Mouse (Mus musculus) intestine, embryonic 16.5 days (tissue): ENCODE data around the gene Itgb3bp. TPM values are rescaled to one million over a fixed set of nuclear protein-coding genes. Genes with fewer than 3 reads are reported as not detected.

Experiments used
- ATAC-seq: fragments of 200-750 bp; cut with Nextera tagmentation; 2 replicates; pipeline ENCODE4 v1.8.0; 2017; ENCODE audit warnings: moderate TSS enrichment, moderate library complexity
- H3K27ac ChIP-seq: fragments of 300-500 bp; sonication (generic); 2 replicates; pipeline ENCODE4 v1.5.1; 2014; ENCODE audit warnings: mild to moderate bottlenecking, low read length
- H3K27me3 ChIP-seq: fragments of 300-500 bp; sonication (generic); replicated peaks from 2 replicates; pipeline ENCODE4 v1.6.1; 2014; ENCODE audit warnings: low read length, control low read depth, mixed read lengths; ENCODE audit not compliant: control insufficient read depth, insufficient read depth
- H3K36me3 ChIP-seq: fragments of 300-500 bp; sonication (generic); 2 replicates; pipeline ENCODE4 v1.6.1; 2014; ENCODE audit warnings: low read length, control low read depth; ENCODE audit not compliant: control insufficient read depth, insufficient read depth
- H3K4me1 ChIP-seq: fragments of 300-500 bp; sonication (generic); 2 replicates; pipeline ENCODE4 v1.6.1; 2014; ENCODE audit warnings: low read length, control low read depth, mixed read lengths; ENCODE audit not compliant: control insufficient read depth, insufficient read depth
- H3K4me2 ChIP-seq: fragments of 300-500 bp; sonication (generic); 2 replicates; pipeline ENCODE4 v1.6.1; 2014; ENCODE audit warnings: low read depth, low read length, control low read depth
- H3K4me3 ChIP-seq: fragments of 300-500 bp; sonication (generic); 2 replicates; pipeline ENCODE4 v1.5.1; 2014; ENCODE audit warnings: mild to moderate bottlenecking, low read length
- H3K9ac ChIP-seq: fragments of 300-500 bp; sonication (generic); 2 replicates; pipeline ENCODE4 v1.6.1; 2014; ENCODE audit warnings: low read depth, low read length
- H3K9me3 ChIP-seq: fragments of 300-500 bp; sonication (generic); 2 replicates; pipeline ENCODE4 v1.6.1; 2016; ENCODE audit warnings: low read length, control low read depth; ENCODE audit not compliant: control insufficient read depth
- WGBS: fragments of 180-500 bp; shearing (Covaris S2); extraction: QIAGEN DNeasy Blood & Tissue Kit; methylation state at CpG from one replicate; pipeline ENCODE4 v1.1.7; 2014; 5-methylcytosine and 5-hydroxymethylcytosine counted together
- polyA plus RNA-seq: library from polyadenylated mRNA; unstranded; fragments of >200 nt; fragmentation: Nextera tagmentation; extraction: Ambion mirVana; gene quantifications from 2 replicates; pipeline ENCODE4 v1.2.1, GENCODE M21; 2015

Gene Itgb3bp
- polyA plus RNA-seq, 1 experiment from 2014 or later: 30.5 TPM

- Histone ChIP-seq H3K4me1 (no peaks in the 10 kb centered on the region), H3K4me2 (no peak overlapping the region), H3K27me3 (no peaks in the 10 kb centered on the region), H3K9me3 (no peaks in the 10 kb centered on the region), H3K4me3 (no peak overlapping the region), H3K36me3 (peaks cover 8% of the 10 kb centered on the region), H3K9ac (no peak overlapping the region), H3K27ac (no peak overlapping the region)
- 82% methylated on average over 4 of the region's 4 CpGs for WGBS
- no peak for ATAC-seq
Measured at GRCm38 (mm10) chr4:99724331-99724730, 205.3 kb downstream of the Itgb3bp start.

GRCm38 (mm10) chr4:99717905-99718304 lies 211.7 kb downstream of the Itgb3bp start:
- H3K36me3 ChIP-seq: no peaks in the 10 kb centered on the region
- H3K27ac ChIP-seq: no peak overlapping the region
- H3K9me3 ChIP-seq: no peaks in the 10 kb centered on the region
- no peak overlapping the region for H3K4me2 ChIP-seq
- H3K9ac ChIP-seq: no peak overlapping the region
- no peak for ATAC-seq
- H3K4me3 ChIP-seq: no peak overlapping the region
- 45% methylated on average over 4 of the region's 4 CpGs for WGBS
- H3K27me3 ChIP-seq: no peaks in the 10 kb centered on the region
- peaks cover 8% of the 10 kb centered on the region for H3K4me1 ChIP-seq

GRCm38 (mm10) chr4:99715783-99716416 lies 213.7 kb downstream of the Itgb3bp start:
- Histone ChIP-seq H3K4me3 (peak overlapping the region; percentile 79), H3K9ac (peak overlapping the region; percentile 86), H3K27me3 (no peaks in the 10 kb centered on the region), H3K4me1 (peaks cover 8% of the 10 kb centered on the region), H3K27ac (peak overlapping the region; percentile 61; the same call in 1 of the 2 replicates), H3K4me2 (peak overlapping the region; percentile 77), H3K36me3 (no peaks in the 10 kb centered on the region), H3K9me3 (no peaks in the 10 kb centered on the region)
- no peak; the same call in none of the 2 replicates for ATAC-seq
- 25% methylated on average over 25 of the region's 25 CpGs for WGBS

Other genes starting within 250 kb of the Itgb3bp start
- gene Alg6, start 214.1 kb downstream of the Itgb3bp start, polyA plus RNA-seq: 20.6 and 21.0 TPM in 2 replicates
- 11.5 and 12.4 TPM in 2 replicates for gene Efcab7, start 100.6 kb downstream of the Itgb3bp start, polyA plus RNA-seq
- gene Pgm1, start 399 bp downstream of the Itgb3bp start, polyA plus RNA-seq: 258 and 271 TPM in 2 replicates
- gene Ror1, start 166.0 kb upstream of the Itgb3bp start, polyA plus RNA-seq: 4.0 and 4.3 TPM in 2 replicates